Mouse (Mus musculus): ENCODE results near the gene Tpcn1. TPM values are rescaled to one million over a fixed set of nuclear protein-coding genes. Genes with fewer than 3 reads are reported as not detected.
A peak's percentile ranks its signal among the peaks of the same experiment; 100 is the strongest.

Tpcn1 gene
- polyA plus RNA-seq, 1 experiment from 2014 or later = 14.9 TPM

DNA sequence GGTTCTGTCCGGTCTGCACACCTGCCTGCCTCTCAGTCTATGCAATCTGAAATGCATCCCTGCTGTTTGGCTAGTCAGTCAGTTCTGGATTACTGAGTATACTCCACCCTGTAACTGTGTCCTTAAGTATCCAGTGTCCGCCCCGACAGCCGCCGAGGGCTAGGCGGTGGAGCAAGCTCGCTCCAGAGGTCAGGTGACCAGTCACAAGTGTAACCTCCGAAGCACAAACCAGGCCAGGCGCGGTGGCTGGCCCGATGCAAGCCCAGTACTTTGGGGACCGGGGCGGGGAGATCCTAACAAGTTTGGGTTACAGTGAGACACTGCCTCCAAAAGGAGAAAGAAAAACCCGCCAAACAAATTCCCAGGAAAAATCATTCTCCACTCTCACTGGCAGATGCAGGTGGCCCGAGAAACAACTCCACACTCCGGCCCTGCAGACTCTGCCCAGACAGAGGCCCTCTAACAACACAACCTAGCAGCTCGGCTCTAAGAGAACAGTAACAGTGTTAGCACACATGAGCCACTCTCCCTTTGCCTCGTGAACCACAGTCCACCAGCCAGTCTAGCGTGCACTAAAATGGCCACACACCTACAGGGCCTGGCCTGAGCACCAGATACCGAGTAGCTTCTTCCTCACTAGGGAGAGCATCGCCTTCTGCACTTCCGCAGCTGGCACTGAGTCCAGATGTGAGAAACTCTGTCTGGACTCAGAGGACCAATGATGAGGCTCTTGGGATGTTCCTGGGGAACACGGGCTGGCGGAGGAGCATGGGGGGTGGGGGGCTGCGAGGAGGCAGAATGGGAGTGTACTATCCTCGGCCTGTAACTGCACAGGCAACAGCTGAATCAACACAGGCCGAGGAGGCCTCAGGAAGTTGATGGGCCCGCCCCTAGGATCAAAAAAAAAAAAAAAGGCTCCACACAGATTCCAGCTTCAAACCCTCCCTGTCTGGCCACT, 25.2 kb downstream of the Tpcn1 start:
- no peak for ATAC-seq (ENCODE audit: insufficient read depth, low FRiP score, low TSS enrichment)
- H3K4me3 ChIP-seq (ENCODE audit: low read depth, low read length) = no peak overlapping the region

DNA sequence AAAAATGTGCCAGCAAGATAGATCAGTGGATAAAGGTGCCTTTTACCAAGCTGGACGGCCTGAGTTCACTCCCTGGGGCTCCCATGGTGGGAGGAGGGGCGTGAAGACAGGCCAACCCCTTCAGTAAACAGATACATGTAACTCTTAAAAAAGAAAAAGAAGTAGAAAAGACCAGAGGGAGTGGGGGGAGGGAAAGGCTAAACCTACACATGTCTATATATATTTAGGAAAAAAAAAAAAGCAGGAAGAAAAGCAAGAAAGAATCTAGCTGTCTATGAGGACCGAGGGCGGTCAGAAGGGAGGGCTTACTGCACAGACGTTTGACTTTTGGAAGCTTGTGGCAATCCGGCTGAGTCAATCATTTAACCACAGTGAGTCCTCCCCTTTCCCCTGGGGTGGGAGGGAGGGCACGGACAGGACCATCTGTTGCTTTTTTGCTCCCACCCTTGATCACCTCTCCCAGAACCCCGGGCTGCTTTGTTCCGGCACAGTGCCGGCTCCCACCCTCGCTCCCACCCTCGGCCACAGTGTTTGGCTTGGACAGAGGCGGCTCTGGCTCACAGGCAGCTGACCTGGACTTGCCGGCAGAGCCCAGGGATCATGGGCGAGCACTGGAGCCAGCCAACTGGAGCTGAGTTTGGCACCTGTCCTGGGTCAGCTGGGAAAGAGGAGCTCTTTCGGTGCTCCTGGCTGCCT, 27.7 kb downstream of the Tpcn1 start:
- Histone ChIP-seq H3K9ac (ENCODE audit: low read length) (no peak overlapping the region), H3K36me3 (ENCODE audit: control insufficient read depth, insufficient read depth, low read length) (0 out of 2 replicates have a peak, but pooled peaks cover 2% of the 10 kb centered on the region), H3K4me3 (ENCODE audit: low read depth, low read length) (no peak overlapping the region), H3K27me3 (ENCODE audit: control insufficient read depth, insufficient read depth, low read length) (no peaks in the 10 kb centered on the region), H3K9me3 (ENCODE audit: control insufficient read depth, low read length) (no peaks in the 10 kb centered on the region), H3K4me1 (ENCODE audit: control insufficient read depth, insufficient read depth, low read length) (peaks cover 40% of the 10 kb centered on the region), H3K4me2 (ENCODE audit: low read depth) (peak overlapping the region; percentile 21; the same call in 1 of the 2 replicates), H3K27ac (ENCODE audit: low read depth, low read length) (peak overlapping the region; percentile 44)
- 6% methylated on average over 16 of the region's 16 CpGs for WGBS
- DNase-seq (ENCODE audit: low spot score) = peak; percentile 70
- ATAC-seq (ENCODE audit: insufficient read depth, low FRiP score, low TSS enrichment) = no peak

More for the DNA sequence above, 25.2 kb downstream of the Tpcn1 start:
- Histone ChIP-seq H3K27me3 (ENCODE audit: control insufficient read depth, insufficient read depth, low read length) (no peaks in the 10 kb centered on the region), H3K9me3 (ENCODE audit: control insufficient read depth, low read length) (no peaks in the 10 kb centered on the region), H3K4me1 (ENCODE audit: control insufficient read depth, insufficient read depth, low read length) (peaks cover 64% of the 10 kb centered on the region), H3K4me2 (ENCODE audit: low read depth) (no peak overlapping the region), H3K36me3 (ENCODE audit: control insufficient read depth, insufficient read depth, low read length) (no peaks in the 10 kb centered on the region), H3K27ac (ENCODE audit: low read depth, low read length) (peak overlapping the region; percentile 69), H3K9ac (ENCODE audit: low read length) (no peak overlapping the region)
- WGBS = 46% methylated on average over 28 of the region's 28 CpGs
- DNase-seq (ENCODE audit: low spot score) = peak; percentile 61

DNA sequence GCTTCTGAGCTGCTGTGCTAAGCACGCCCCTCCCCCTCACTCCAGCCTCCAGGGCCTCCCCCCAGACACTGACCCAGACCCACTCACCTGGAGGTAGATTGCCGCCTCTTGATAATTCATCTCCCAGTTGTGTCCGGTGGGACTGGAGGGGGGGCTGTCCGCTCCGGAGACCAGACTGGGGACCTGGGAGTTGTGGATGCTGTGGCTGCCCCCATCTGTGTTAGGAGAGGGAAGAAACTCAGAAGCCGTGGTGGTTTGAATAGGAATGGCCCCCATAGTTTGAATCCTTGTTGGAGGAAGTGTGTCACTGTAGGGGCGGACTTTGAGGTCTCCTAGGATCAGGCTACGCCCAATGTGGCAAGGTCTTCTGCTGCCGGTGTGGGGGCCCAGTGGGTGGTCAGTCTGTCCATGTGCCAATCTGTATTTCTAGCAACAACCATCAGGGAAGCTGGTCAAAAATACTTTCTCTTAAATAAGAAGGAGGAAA, 28.3 kb downstream of the Tpcn1 start:
- WGBS = 52% methylated on average over 9 of the region's 9 CpGs
- Histone ChIP-seq H3K27me3 (ENCODE audit: control insufficient read depth, insufficient read depth, low read length) (no peaks in the 10 kb centered on the region), H3K27ac (ENCODE audit: low read depth, low read length) (peak overlapping the region; percentile 44; the same call in 1 of the 2 replicates), H3K4me1 (ENCODE audit: control insufficient read depth, insufficient read depth, low read length) (peaks cover 34% of the 10 kb centered on the region), H3K4me2 (ENCODE audit: low read depth) (0 out of 2 replicates have a peak overlapping the region, but pooled peaks have one; percentile 6), H3K36me3 (ENCODE audit: control insufficient read depth, insufficient read depth, low read length) (0 out of 2 replicates have a peak, but pooled peaks cover 2% of the 10 kb centered on the region), H3K9me3 (ENCODE audit: control insufficient read depth, low read length) (no peaks in the 10 kb centered on the region), H3K9ac (ENCODE audit: low read length) (no peak overlapping the region), H3K4me3 (ENCODE audit: low read depth, low read length) (no peak overlapping the region)
- ATAC-seq (ENCODE audit: insufficient read depth, low FRiP score, low TSS enrichment) (no peak), DNase-seq (ENCODE audit: low spot score) (no peak)

DNA sequence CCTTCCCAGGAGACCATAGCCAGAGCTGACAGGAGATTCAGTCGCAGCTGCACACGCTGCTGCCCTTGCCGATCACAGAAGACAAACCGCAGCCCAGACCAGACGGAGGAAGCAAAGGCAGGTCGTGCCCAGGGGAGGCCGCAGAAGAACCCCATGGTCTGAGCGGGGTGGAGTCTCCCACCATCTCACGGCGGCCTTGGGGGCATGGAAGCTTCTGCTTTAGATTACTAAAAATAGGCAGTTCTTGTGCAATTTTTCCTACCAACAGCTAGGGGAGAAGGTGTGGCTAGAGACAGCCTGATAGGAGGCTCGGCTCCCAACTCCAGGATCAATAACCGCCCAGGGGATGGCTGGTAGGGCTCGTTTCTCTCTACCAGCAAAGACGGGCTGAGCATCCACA, 29.7 kb downstream of the Tpcn1 start:
- Histone ChIP-seq H3K36me3 (ENCODE audit: control insufficient read depth, insufficient read depth, low read length) (0 out of 2 replicates have a peak, but pooled peaks cover 2% of the 10 kb centered on the region), H3K27ac (ENCODE audit: low read depth, low read length) (no peak overlapping the region), H3K9ac (ENCODE audit: low read length) (no peak overlapping the region), H3K27me3 (ENCODE audit: control insufficient read depth, insufficient read depth, low read length) (no peaks in the 10 kb centered on the region), H3K4me1 (ENCODE audit: control insufficient read depth, insufficient read depth, low read length) (peaks cover 24% of the 10 kb centered on the region), H3K4me2 (ENCODE audit: low read depth) (no peak overlapping the region), H3K4me3 (ENCODE audit: low read depth, low read length) (no peak overlapping the region), H3K9me3 (ENCODE audit: control insufficient read depth, low read length) (no peaks in the 10 kb centered on the region)
- WGBS = 69% methylated on average over 14 of the region's 14 CpGs
- no peak for DNase-seq (ENCODE audit: low spot score)
- no peak for ATAC-seq (ENCODE audit: insufficient read depth, low FRiP score, low TSS enrichment)

DNA sequence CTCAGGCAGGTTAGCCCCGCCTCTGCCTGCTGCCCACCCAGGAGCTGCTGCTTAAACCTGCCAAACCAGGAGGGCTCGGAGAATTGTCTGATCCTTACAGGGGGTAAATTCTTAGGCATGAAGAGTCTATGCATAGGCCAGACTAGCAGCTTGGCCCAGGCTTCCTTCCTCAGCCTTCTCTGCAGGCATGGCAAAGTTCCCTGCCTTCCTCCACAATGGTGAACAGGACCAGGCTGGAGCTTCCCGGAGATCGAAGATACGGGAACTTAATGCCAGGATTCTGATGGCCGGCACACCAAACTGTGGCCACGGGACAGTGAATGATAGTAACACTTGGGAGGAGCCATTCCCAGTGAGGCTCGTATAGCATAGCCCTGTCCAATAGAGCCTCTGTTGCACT, 30.4 kb downstream of the Tpcn1 start:
- Histone ChIP-seq H3K27ac (ENCODE audit: low read depth, low read length) (no peak overlapping the region), H3K9me3 (ENCODE audit: control insufficient read depth, low read length) (no peaks in the 10 kb centered on the region), H3K4me1 (ENCODE audit: control insufficient read depth, insufficient read depth, low read length) (peaks cover 20% of the 10 kb centered on the region), H3K4me2 (ENCODE audit: low read depth) (no peak overlapping the region), H3K9ac (ENCODE audit: low read length) (no peak overlapping the region), H3K27me3 (ENCODE audit: control insufficient read depth, insufficient read depth, low read length) (no peaks in the 10 kb centered on the region), H3K4me3 (ENCODE audit: low read depth, low read length) (no peak overlapping the region), H3K36me3 (ENCODE audit: control insufficient read depth, insufficient read depth, low read length) (peaks cover 2% of the 10 kb centered on the region; the same call in 1 of the 2 replicates)
- WGBS = 76% methylated on average over 8 of the region's 8 CpGs
- ATAC-seq (ENCODE audit: insufficient read depth, low FRiP score, low TSS enrichment) (no peak), DNase-seq (ENCODE audit: low spot score) (no peak)

DNA sequence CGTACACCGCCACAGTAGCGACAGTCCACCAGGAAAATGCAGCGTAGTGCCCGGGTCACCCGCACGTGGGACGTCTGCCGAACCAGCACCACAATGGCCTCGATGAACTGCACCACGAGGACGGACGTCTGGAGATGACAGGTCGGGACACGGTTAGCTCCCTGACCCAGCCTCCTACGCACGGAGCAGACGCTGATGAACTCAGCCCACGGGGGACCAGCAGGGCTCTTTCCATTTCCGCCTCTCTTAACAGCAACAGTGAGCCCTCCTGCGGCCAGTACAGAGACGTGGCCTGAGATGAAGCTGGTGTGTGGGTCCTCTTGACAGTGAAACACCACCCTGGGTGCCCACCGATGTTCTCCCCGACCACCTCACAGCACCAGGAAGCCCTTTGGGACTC, 32.6 kb downstream of the Tpcn1 start:
- DNase-seq (ENCODE audit: low spot score) (no peak), ATAC-seq (ENCODE audit: insufficient read depth, low FRiP score, low TSS enrichment) (no peak)
- no peaks in the 10 kb centered on the region for H3K27me3 ChIP-seq (ENCODE audit: control insufficient read depth, insufficient read depth, low read length)
- 86% methylated on average over 24 of the region's 24 CpGs for WGBS
- H3K9me3 ChIP-seq (ENCODE audit: control insufficient read depth, low read length) = no peaks in the 10 kb centered on the region
- H3K27ac ChIP-seq (ENCODE audit: low read depth, low read length) = no peak overlapping the region
- no peak overlapping the region for H3K4me2 ChIP-seq (ENCODE audit: low read depth)
- H3K4me1 ChIP-seq (ENCODE audit: control insufficient read depth, insufficient read depth, low read length) = peaks cover 11% of the 10 kb centered on the region
- H3K4me3 ChIP-seq (ENCODE audit: low read depth, low read length) = no peak overlapping the region
- peaks cover 5% of the 10 kb centered on the region for H3K36me3 ChIP-seq (ENCODE audit: control insufficient read depth, insufficient read depth, low read length)
- no peak overlapping the region for H3K9ac ChIP-seq (ENCODE audit: low read length)

DNA sequence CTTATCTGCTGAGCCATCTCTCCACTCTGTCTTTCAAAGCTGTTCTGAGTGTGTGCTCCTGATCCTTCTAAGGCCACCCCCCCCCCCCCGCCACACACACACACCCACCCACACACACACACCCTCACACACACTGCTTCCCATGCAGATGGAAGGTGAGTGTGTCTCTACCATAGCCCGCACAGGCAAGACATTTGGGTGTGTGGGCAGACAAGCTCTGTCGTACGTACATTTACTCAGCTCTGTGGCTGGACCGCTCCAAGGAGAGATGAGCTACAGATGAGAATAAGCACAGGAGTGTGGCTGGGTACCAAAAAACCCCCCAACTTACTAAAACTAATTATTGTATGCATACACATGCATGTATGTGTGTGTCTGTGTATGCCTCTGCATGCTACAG, 37.8 kb downstream of the Tpcn1 start:
- DNase-seq (ENCODE audit: low spot score) = no peak
- ATAC-seq (ENCODE audit: insufficient read depth, low FRiP score, low TSS enrichment) = no peak
- peaks cover 6% of the 10 kb centered on the region for H3K36me3 ChIP-seq (ENCODE audit: control insufficient read depth, insufficient read depth, low read length)

DNA sequence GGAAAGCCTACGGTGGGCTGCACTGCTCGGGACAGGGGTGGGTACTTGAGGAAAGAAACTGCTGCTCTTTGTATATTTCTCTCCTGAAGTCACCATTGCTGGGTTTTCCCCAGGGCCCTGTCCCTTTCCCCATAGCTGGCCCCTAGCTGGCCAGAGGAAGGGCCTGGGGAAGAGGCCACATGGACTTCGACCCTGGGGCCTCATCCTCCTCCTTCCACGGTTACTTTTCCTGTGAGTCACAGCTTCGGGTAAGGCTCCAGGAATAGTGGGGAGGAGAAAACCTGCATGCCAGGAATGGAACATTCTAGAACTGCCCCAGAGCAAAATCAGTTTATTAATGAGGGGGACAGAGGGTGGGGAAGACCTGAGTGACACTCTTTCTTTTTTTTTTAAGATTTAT, 38.3 kb downstream of the Tpcn1 start:
- Histone ChIP-seq H3K4me1 (ENCODE audit: control insufficient read depth, insufficient read depth, low read length) (0 out of 2 replicates have a peak, but pooled peaks cover 2% of the 10 kb centered on the region), H3K9ac (ENCODE audit: low read length) (no peak overlapping the region), H3K36me3 (ENCODE audit: control insufficient read depth, insufficient read depth, low read length) (peaks cover 6% of the 10 kb centered on the region), H3K27me3 (ENCODE audit: control insufficient read depth, insufficient read depth, low read length) (no peaks in the 10 kb centered on the region), H3K4me2 (ENCODE audit: low read depth) (no peak overlapping the region), H3K9me3 (ENCODE audit: control insufficient read depth, low read length) (no peaks in the 10 kb centered on the region), H3K4me3 (ENCODE audit: low read depth, low read length) (no peak overlapping the region), H3K27ac (ENCODE audit: low read depth, low read length) (no peak overlapping the region)
- ATAC-seq (ENCODE audit: insufficient read depth, low FRiP score, low TSS enrichment) = no peak
- no peak for DNase-seq (ENCODE audit: low spot score)
- WGBS = 89% methylated on average over 5 of the region's 5 CpGs

More for the DNA sequence above, 37.8 kb downstream of the Tpcn1 start:
- no peaks in the 10 kb centered on the region for H3K27me3 ChIP-seq (ENCODE audit: control insufficient read depth, insufficient read depth, low read length)
- no peak overlapping the region for H3K4me2 ChIP-seq (ENCODE audit: low read depth)
- H3K4me1 ChIP-seq (ENCODE audit: control insufficient read depth, insufficient read depth, low read length) = 0 out of 2 replicates have a peak, but pooled peaks cover 2% of the 10 kb centered on the region
- no peaks in the 10 kb centered on the region for H3K9me3 ChIP-seq (ENCODE audit: control insufficient read depth, low read length)
- WGBS = 98% methylated on average over 5 of the region's 5 CpGs
- no peak overlapping the region for H3K27ac ChIP-seq (ENCODE audit: low read depth, low read length)
- H3K4me3 ChIP-seq (ENCODE audit: low read depth, low read length) = no peak overlapping the region
- no peak overlapping the region for H3K9ac ChIP-seq (ENCODE audit: low read length)
